Mouse (Mus musculus) brain, embryonic 18.5 days (tissue): Measurements from ENCODE around the gene Cux2.
A peak's percentile ranks its signal among the peaks of the same experiment; 100 is the strongest.

Experiments
- DNase-seq: peaks from one replicate; pipeline ENCODE4 v3.0.0-alpha.2; 2012; ENCODE audit warnings: low read depth, low spot score

Cux2 gene

DNA sequence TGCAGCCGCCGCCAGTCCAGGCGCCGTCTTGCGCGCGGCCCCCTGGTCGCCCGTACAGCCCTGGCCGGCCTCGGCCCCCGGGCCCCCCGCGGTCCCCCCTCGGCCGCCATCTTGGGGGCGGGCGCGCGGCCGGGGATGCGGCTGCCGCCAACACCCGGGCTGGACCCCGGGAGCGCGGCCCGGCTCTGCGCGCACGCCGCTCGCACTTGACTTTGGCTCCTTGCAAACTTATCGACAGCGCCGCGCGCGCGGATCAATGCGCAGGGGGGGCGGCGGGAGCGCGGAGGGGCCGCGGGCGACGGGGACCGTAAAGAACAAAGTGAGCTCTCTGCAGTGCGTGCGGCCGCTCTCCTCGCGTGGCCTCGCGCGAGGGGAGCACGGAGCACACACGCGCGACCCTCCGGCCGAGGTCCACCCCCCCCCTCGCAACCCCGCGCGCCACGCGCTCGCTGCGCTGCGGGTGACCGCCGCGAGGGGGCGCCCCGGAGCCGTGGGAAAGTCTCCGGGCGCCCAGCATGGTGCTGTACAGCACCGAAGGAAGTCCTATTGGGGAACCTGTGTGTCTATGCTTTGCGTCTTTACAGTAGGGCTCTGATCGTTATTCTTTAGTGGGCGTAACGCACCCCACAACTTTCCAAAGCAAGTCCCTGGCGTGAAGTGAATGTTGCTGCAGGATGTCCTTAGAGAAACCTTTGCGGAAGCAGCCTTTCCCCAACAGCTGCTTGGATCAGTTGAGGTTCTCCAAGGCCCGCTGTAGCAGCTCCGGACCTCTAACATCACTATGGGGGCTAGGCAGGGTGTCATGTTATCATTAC lies at the start of gene Cux2:
Gene Cux2, minus strand, starts transcription at position 86 of the 815 bp plus-strand sequence.
- peak; percentile 71 for DNase-seq

DNA sequence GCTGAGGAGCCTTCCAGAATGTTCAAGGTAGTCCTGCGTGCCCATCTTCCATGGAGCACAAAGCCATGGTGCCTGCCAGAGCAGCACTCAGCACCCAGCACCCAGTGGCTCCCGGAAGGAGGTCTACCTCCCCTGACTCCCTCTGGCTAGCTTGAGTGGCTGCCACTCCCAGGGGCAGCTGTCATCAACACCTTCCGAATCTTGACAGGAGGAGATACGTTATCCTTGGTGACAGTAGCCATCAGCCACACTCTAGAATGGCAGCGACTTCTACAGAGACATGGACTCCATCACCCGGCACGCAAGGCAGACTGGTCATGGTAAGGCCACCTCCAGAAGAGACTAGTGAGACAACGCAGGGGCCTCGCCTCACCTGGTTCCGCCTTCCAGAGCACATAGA lies 44.5 kb upstream of the Cux2 start:
- no peak for DNase-seq

DNA sequence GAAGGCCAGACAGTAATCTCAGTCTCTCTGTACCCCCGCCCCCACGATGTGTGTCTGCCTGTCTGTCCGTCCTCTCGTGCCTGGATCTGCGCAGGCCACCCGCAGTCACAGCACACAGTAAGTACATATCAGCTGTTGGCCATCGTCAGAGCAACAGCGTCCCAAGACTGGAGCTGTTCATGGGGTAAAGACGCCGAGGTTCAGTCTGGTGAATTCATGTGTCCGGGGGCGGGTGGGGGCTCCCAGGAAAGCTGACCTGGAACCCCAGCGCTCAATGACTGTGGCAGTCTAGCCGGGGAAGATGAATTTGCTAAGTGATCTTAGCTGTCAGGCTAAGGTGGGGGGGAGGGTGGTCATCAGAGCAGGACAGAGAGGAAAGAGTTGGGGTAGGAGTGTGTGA lies 43.8 kb upstream of the Cux2 start:
- DNase-seq, result no peak

DNA sequence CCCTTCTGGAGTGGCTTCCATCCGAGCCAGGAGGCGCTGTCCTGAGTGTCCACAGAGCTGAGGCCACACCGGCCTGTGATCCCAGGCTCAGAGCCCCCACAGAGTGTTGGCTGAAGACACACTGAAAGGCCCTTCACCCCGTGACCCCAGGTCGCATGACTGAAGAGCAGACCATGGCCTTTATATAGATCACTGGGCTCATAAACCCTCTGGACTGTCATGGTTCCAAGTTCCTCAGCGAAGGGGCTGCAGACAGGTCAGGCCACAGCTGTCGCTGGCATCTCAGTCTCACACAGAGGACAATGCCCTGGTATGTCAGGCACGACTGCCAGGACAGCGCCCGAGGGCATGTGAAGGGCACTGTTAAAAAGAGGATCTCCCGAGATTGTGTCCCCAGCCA lies 42.9 kb upstream of the Cux2 start:
- no peak for DNase-seq

DNA sequence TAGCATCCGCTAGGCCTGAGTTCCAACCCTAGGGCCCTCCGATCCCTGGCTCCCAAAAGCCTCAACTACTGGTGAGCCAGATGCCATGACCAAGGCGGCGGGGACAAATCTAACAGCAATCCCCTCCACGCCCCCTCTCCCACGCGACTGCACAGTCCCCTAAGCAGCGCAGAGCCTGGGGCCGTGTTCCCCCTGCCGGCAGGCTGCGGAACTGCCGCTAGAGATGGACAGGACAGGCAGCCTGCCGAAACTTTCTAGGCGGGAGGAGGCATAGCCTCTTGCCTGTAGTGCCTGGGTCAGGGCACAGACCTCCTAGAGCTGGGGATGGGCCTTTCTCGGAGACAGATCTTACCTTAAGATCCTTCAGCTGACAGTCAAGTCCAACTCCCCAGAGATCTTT lies 41.2 kb upstream of the Cux2 start:
- no peak for DNase-seq

DNA sequence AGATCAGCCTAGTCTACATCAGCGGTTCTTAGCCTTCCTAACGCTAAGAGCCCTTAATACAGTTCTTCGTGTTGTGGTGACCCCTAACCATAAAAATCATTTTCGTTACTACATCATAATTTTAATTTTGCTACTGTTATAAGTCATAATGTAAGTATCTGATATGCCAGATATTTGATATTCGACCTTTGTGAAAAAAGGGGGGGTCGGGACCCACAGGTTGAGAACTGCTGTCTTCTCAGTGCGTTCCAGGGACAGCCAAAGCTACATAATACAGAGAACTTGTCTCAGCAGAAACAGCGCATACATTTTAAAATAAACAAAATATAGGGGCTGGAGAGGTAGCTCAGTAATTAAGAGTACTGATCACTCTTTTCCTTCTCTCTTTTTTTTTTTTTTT lies 39.8 kb upstream of the Cux2 start:
- no peak for DNase-seq

DNA sequence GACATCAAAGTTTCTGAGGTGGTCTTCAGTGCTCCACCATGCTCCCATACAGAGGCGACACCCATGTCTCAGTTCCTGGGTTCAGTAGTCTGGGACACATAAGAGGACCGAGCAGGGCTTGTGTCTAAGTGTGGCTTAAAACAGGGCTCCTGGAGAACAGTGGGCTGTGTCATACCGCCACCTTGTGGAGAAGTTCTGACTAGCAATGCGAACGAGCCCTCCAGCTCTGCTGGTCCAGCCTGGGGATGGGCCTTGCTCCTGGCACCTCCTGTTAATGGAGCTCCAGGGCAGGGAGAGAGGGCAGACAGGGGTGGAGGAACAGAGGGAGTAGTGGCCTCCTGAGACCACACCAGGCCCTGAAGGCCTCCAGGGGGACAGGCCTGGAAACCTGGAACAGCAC lies 39.0 kb upstream of the Cux2 start:
- peak; percentile 56 for DNase-seq

DNA sequence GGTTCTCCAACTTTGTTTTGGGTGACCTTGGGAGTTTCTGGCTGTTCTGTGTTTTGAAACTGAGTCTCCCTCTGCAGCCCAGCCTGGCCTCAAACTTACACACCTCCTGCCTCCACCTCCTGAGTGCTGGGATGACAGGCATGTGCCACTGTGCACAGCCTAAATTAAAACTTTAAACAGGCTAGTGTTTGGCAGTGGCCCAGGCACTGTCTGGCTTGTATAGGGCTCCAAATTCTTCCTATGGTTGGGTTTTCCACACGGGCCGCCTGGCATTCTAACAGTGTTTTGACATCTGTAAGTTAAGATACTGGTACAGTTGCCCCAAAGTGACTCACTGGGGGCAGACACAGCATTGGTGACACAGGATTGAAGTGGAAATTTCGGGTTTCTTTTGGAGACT lies 36.2 kb upstream of the Cux2 start:
- no peak for DNase-seq

DNA sequence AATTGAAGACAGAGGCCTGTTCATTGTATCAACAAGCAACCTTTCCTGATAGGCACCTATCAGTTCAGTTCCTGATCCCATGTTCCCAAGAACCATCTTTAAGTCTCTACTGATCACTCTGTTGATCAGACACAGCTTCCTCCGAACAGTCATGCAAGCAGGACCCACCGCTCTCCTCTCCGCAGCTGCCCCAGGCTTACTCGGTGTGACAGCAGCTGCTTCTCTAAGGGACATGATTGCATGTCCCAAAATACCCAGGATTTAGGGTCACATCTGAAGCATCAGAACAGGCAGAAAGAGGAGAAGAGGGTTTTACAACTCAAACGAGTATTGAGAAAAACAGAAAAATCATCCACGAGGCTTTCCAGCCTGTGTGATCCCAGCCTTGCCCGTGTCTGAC lies 35.4 kb upstream of the Cux2 start:
- no peak for DNase-seq

DNA sequence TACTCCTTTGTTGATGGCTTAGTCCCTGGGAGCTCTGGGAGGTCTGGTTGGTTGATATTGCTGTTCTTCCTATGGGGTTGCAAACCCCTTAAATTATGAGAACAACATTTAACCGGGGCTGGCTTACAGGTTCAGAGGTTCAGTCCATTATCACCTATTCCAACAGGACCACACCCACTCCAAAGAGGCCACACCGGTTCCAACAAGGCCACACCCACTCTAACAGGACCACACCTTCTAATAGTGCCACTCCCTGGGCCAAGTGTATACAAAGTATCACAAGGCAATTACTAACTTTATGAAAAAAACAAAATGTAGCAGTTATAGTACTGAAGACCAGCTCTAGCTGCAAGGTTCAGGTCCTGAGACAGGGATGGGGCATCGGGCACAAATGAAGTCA lies 34.6 kb upstream of the Cux2 start:
- no peak for DNase-seq

DNA sequence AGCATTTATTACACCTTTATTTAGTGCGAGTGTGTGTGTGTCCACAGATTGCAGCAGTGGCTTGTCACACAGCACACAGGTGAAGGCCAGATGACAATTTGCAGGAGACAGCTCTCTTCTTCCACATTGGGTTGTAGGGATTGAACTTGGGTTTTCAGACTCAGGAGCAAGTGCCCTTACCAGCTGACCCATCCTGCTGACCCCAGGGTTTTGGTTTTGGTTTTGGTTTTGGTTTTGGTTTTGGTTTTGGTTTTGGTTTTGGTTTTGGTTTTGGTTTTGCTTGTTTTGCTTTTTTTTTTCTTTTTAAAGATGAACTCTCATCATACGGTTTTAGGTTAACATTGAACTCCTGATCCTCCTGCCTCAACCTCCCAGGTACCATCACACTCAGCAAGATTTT lies 33.4 kb upstream of the Cux2 start:
- no peak for DNase-seq

DNA sequence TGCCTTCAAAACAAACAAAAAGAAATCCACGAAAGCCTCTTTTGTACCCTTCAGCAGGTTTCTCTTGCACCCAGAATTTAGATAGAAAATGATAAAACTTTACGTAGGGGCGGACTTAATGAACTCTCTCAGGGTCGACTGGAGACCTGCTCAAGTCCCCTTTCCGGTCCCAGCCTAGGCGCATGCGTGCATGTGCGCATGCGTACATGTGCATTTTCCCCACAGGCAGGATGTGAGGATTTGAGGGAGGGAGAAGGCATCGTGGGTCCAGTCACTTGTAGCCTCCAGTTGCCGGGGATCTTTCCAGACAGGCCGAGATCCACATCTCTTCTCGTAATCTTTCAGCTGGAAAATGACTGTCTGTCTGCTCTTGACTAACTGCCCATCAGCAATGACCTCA lies 31.6 kb upstream of the Cux2 start:
- DNase-seq, result no peak

DNA sequence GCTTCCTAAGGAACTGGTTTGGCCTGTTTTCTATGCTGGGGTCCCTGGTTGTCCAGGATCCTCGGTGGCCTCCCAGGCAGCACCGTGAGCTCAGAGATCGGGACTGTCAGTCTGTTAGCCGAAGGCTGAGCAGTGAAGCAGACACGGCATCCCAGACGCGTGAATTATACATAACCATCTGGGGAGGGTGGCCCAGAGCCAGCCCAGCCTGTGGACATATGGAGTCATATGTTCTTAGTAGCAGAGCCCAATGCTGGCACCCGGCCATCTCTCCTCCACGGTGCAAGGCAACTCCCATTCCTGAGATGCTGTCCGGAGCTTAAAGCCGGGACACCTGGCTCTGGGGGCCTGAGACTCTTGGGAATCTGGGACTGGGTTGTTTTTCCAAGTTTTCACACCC lies 31.0 kb upstream of the Cux2 start:
- peak; percentile 64 for DNase-seq

DNA sequence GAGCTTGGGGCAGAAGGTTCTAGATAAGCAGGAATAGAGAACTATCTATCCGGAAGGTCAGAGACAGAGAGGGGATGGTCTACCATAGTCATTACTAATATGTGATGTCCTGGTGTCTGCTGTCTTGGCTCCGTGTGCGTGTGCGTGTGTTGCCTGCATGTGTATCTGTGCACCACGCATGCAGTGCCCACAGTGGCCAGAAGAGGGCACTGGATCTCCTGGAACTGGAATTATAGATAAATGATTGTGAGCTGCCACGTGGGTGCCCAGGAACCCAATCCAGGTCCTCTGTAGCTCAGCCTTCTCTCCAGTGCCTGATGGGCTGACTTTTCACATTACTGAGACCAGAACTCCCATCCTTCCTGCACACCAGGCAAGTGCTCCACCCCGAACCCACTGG lies 29.9 kb upstream of the Cux2 start:
- DNase-seq, result no peak

DNA sequence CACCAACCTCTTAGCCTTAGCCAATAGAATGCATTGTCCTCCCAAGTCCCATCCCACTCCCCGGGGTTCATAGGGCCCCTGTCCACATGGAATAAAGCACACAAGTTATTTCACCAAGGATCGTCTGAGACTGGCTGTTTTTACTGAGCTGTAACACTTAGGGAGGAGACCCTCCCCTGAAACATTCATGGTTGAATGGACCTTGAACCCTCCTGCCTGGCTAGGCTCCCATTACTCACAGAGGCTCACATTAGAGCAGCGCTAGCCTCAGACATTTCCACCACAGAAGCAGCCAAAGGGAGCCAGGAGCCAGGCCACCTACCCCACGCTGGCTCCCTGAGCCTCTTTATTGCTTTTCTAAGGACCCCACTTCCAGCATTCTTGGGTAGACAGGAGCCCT lies 27.3 kb upstream of the Cux2 start:
- no peak for DNase-seq

DNA sequence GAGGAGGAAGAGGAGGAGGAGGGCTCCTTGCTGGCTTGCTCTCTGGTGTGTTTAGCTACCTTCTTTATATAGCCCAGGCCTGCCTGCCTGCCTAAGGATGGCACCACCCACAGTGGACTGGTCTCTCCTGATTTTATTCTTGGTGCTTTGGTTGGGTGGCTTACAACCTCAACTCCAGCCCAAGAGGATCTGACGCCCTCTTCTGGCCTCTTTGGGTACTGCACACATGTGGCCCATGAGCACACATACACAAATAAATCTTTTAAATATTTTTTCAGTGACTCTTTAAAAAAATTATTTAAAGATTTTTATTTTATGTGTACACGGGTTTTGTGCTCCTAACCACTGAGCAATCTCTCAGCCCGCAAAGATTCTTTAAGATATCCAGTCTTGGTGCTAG lies 25.8 kb upstream of the Cux2 start:
- DNase-seq, result no peak

DNA sequence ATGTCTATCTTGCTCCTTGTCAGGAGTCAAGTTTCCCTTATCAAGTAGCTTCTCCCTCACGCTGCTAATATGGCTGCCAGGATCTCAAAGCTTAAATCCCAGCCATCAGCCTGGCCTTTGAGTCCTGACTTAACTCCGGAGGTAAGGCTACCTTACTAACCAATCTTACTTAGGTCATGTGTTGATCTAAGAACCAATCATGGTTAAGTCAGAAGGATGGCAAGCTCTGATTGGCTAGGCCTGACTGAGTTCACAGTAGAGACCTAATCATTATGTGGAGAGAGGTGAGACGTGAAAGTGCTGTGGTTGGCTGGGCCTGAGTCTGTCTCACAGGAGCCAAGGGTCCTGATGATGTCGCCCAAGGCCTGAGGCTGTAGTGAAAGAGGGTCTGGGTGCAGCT lies 22.1 kb upstream of the Cux2 start:
- no peak for DNase-seq

DNA sequence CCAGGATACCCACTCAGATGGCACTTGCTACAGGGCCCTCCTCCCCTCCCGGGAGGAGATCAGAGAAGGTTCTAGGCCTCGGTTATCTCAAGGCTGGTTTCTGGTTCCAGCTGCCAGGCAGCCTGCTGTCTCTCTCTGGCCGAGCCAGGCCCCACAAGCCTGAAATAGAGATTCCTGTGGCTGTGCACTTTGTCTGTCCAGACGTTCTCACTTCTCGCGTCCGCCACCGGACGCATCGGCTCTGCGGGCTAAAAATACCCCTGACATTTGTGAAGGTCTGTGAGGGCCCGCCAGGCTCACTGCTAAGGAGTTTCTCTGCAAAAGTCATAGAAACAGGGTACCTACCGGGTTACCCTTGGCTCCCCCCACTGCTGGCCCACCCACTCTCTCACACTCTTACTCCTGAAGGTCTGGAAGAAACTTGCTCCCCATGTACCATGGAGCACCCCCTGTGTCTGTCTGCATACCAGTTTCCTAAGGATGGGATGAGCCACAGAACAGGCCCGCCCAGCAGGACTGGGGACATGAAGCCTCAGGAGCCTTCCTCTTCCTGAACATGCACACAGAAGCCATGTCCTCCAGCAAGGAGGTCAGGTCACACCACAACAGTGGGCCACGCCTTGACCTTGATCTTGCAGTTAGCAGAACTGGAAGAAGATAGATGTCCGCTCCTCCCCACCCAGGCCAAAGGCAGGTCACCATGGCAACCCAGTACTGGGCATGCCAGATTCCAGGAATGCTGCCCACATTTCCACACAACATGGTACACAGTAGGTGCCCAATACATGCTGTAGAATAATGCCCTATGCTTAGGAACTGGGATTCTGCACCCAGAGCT lies 21.3 kb upstream of the Cux2 start:
- DNase-seq, result no peak

DNA sequence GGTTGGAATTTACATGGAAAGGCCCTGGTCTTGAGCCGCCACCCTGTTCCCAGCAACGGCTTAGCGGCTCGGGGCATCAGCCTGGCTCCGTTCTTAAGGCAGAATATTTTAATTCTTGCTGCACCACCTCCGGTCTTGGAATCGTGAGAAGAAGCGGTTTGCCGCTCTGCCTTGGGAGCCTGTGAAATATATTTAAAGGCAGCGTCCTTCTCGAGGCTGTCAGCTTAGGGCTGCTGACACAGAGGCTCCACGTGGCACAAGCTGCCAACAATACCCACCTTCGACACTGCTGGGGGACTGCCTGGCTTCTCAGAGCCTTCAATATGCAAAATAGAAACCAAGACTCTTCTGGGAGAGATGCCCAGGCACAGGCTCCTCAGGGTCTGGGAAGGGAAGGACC lies 18.7 kb upstream of the Cux2 start:
- DNase-seq, result no peak

DNA sequence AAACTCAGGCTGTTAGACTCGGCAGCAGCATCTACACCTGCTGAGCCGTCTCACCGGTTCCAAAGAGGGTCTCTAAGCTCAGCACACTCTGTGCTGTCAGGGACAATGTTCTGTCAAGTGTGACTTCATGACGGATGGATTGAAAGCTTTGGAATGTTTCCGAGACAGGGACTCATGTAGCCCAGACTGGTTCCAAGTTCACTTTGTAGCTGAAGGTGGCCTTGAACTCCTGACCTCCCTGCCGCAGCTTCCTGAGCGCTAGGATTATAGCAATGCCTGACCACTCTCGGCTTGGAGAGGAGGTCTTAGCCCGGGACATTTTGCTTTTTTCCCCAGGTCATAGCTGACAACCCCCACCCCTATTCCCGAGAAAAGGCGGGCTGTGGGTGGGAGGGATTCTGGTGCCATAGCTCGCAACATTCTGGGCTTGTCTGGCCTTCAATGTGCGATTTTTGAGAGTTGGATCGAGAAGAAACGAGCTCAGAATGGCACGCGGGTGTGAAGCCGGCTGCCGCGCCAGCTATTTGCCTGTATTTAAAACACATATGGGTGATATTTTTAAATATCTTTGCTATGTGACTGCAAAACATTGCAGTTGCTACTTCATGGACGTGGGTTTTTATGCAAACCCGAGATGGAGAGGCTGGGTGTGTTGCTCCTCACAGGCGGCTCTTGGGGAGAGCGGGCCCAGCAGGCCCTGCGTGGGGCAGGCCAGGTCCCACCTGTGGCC lies 13.5 kb upstream of the Cux2 start:
- no peak for DNase-seq

DNA sequence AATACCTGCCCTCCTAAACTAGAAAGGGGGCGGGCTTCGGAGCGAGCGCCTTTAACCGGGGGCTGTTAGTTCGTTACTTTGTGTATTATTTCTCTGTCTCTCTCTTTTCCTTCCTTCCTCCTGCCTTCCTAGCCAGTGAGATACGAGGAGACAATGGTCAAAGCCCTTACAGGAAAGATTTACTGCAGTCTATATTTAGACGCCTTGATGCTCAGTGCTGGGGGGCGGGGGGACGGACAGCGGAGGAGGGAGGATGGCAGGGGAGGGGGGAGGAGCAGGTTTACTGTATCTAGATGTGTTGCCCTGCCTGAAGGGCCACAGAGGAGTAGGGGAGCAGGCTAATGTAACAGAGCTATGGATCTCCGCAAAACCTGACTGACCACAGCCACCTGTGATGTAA lies 12.6 kb upstream of the Cux2 start:
- DNase-seq, result no peak

DNA sequence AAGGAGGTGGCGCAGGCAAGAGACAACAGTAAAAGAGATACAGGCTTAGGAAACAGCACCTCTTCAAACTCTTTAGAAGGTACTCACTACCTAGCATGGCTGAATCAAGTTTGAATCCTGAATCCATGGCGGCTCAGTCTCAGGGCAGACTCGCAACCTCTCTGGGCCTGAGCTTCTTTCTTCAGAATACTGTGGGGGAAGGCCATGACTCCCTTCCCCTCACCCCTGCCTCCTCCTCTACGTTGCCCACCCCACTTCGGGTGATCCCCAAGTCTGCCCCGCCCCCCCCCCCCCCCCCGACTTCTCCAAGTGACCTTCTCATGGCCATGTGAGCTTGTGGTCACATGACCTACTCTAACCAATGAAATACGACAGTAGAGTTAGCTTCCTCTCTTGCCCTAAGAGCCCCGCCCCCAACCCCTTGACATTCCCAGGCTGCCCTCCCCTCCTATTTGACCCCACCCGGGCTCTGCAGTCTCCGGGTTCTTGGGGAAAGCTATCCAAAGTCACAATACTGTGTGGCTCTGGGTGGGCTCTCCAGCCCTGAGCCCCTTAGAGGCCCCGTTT lies 10.9 kb upstream of the Cux2 start:
- no peak for DNase-seq
